Mouse (Mus musculus) limb, embryonic 15.5 days (tissue): ENCODE results near the gene Snrk. TPM values are rescaled to one million over a fixed set of nuclear protein-coding genes. Genes with fewer than 3 reads are reported as not detected.

Experiments used
- polyA plus RNA-seq: library from polyadenylated mRNA; unstranded; fragments of >200 nt; fragmentation: Nextera tagmentation; extraction: Ambion mirVana; gene quantifications from 2 replicates; pipeline ENCODE4 v1.2.1, GENCODE M21; 2015

The Snrk gene
- polyA plus RNA-seq, 1 experiment from 2014 or later = 58.0 TPM

Other genes with a start within 250 kb of the Snrk start
- gene Ackr2, start 218.9 kb upstream of the Snrk start, polyA plus RNA-seq = 0.51 and 0.92 TPM in 2 replicates
- not detected in 2 replicates for gene Cyp8b1, start 201.0 kb upstream of the Snrk start, polyA plus RNA-seq
- 7.6 and 10.0 TPM in 2 replicates for gene Fam198a, start 166.3 kb upstream of the Snrk start, polyA plus RNA-seq
- gene Pomgnt2, start 120.2 kb upstream of the Snrk start, polyA plus RNA-seq = 20.5 and 20.7 TPM in 2 replicates
- gene Ano10, start 177.2 kb downstream of the Snrk start, polyA plus RNA-seq = 46.1 and 51.2 TPM in 2 replicates
- gene Abhd5, start 234.3 kb downstream of the Snrk start, polyA plus RNA-seq = 44.8 and 47.3 TPM in 2 replicates